Mouse (Mus musculus) thymus, postnatal 10 days (tissue): ENCODE results near the gene Gm10663.
A peak's percentile ranks its signal among the peaks of the same experiment; 100 is the strongest.

Experiments
- DNase-seq, 2 experiments: peaks; one replicate each; pipeline ENCODE4 v3.0.0; 2021; ENCODE audit warnings: low spot score in 2 of 2

The Gm10663 gene

DNA sequence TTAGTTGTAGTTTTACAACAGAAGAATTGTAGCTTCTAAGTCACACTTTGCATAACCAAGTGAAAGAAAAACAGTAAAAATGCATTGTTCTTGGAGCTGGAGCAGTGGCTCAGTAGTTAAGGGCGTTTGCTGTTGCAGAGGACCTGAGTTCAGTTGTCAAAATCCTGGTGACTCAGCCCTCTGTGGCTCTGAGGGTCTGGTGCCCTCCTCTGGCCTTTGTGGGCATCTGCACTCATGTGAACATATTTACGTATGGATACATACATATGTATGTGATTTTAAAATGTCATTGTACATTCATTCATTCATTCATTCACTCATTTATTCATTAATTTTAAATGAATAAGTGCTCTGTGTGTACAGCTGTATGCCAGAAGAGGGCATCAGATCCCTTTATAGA is 10.8 kb downstream of the Gm10663 start:
- no peak for DNase-seq

DNA sequence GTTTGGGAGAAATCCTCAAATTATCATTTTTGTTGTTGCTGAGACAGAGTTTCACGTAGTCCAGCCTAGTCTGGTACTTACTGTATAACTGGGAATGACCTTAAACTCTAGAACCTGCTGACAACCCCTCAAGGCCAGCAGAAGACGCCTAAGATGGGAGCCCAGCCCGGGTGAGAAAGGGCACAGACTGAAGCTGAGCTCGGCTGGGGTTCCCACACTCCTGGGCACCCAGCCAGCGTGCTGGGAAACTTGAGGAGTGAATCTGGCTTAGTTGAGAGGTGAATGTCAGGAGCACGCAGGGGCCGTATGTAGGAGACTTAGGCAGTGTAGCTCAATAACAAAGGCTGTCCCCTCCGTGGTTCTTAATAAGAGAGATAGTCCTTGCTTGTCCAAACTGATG is 12.9 kb downstream of the Gm10663 start:
- no peak for DNase-seq

DNA sequence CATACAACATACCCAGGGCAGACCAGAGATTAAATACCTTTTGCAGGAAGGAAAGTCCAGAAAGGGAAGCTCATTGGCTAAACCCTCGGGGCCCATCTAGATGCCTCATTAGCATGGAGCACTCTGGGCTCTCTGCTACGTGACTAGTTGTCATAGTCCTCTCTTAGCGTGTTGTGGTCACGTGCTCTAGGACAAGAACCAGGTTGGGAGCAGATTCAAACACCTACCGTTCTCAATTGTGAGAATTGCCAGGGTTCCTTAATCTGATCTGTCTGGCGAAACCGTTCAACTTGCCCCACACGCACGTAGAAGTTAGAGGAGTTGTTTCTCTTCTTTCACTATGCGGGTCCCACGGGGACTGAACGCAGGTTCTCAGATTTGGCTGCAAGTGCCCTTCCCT is 13.3 kb downstream of the Gm10663 start:
- no peak for DNase-seq

DNA sequence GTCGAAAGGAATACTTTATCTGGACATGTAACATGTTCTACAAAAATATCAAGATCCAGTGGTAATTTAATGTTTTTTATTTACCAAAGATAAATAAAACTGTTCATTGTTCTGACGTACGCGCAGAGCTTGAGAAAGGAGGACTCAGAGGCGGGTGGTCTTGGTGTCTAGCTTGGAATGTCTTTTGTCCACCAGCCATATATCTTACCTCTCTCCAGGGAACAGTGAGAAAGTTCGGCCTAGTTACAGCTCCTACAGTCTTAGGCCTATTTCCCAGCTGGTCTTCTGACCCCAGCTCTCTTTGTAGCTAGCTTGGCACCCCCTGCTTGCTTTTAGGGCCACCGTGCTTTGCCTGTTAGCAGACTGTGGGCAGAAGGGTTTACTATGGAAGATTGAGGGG is 14.9 kb downstream of the Gm10663 start:
- DNase-seq: no peak

DNA sequence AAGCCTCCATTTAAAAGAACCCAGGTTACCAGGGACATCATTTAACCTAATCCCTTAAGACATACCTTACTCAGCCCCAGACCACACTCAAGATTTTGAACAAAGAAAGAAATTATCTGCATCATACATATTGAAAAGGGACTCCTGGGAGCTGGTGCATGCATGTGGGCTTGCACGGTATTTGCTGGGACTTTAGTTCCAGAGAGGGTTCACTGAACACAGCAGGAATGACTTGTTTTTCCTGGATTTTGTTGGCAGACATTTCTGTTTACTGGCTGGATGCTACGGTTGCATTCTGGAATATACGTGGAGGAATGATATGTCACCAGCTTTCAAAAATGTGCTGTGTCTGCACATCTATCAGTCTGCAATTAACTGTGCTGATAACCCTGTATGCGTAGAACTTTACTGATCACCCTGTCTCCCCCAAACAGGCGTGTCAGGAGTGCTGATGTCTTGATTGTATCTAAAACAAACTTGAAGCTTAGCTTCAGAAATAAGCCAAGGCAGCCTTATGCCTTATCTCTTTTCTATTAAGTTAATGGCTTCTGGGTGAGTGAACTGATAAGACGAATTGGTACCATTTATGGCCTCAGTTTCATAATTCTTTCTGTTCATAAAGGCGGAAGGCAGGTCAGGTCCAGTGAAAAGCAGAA is 23.1 kb downstream of the Gm10663 start:
- DNase-seq: no peak

DNA sequence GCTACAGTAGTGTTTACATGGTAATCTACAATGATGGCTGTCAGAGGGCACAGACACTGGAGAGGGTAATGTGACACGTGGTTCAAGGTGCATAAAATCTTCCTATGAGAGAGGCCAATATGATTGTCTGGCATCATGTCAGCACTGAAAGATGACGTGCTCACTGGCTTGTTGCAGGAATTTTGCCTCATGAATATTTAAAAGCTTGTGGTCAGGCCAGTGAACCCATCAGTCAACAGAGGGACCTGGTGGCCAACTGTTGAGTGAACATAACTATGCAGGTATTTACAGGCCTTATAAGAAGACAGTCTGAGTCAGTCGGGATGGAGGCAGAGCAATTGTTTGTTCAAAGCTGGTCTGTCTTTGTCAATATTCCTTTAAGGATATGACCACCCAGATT is 24.9 kb downstream of the Gm10663 start:
- no peak for DNase-seq

DNA sequence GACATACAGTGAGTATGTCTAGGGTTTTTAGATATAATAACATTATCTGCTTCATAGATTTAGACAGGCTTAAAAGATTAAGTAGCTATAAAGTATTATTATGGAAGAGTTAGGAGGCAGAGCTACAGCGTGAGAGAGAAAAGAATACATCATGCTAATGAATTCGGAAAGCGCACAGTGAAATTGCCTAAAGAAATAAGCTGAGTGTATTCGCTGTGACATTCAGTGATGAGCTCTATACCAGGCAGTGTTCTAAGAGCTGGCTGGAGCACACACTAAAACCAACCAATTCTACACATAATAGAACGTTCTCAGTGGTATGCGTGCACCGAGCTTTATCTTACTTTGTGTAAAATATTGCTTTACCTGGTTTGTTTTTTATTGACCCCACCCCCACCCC is 28.8 kb downstream of the Gm10663 start:
- DNase-seq: no peak

DNA sequence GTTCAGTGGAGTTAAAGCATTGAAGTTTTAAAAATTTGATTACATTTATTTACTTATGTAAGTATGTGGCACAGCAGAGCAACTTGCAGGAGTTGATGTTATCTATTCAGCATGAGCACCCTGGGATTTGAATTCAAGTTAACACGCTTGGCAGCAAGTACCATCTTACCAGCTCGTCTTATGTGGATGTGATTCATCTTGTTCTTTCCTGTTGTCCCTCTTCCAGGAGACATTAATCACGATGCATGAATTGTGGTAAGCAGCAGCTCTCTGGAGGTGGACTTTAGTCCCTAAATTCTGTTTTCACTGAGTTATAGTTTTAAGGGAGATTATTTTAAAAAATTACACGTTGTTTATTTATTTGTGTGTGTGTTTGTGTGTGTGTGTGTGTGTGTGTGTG is 29.2 kb downstream of the Gm10663 start:
- DNase-seq: no peak

DNA sequence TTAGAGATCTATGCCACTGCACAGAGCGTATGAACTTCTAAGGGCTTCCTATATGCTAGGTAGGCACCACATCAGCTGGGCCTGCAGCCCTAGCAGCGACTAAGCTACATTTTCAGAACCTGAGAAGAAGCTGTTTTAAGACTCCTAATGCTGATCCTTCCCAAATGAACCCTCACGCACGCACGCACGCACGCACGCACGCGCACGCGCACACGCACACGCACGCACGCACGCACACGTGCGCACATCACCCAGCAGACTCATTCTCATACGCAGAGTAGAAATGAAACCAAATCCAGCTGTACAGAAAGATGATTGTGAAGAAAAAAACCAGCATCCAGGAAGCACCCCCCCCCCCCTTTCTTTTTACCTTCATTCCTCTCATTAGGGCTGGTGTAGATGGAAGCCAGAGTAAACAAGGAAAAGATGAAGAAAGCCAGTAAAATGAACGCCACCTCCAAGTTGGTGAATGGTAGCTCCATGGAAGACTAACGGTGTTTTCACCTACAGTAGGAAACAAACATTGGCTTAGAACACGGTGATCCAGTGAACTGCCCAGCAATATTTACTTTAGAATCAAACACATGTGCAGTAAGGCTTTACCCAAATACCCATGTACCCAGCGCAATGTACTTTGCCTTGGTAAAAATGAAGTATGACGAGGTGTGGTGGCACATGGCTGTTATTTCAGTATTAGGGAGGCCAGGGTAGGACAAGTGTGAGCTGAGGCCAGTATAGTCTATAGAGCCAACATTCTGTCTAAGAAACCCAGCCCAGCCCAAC is 33.3 kb downstream of the Gm10663 start:
- no peak for DNase-seq

DNA sequence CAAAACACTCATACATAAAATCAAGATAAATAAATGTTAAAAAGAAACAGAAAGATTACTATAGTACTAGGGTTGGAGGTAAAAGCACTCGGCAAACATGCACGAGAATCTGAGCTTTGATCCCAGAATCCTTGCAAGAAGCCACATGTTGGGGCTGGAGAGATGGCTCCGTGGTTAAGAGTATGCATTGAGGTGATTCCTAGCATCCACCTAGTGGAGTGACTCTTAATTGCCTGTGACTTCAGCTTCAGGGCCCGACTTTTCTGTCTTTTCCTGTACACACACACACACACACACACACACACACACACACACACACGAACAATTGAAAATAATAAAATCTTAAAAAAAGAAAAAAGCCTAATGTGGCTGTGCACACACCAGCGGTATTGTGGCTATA is 34.1 kb downstream of the Gm10663 start:
- DNase-seq: no peak

DNA sequence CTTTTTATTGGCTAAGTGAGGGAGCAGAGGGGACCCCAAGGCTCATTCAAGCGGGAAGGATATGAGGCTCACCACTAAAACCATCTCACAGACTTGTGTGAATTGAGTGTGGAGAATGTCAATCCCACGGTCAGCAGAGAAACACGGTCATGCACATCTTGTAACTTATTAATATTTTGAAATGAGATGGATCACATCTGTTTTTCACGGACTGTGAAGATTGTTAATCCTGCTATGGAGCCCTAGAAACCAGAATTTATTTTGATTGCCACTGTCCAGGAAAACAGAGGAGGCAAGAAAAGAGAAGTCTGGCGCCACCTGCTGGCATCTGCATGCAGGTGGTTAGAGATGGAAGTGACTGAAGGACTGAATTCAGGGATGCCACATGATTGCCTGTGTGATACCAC is 35.5 kb downstream of the Gm10663 start:
- peak in 1 of 2 experiments; percentile 27 for DNase-seq

DNA sequence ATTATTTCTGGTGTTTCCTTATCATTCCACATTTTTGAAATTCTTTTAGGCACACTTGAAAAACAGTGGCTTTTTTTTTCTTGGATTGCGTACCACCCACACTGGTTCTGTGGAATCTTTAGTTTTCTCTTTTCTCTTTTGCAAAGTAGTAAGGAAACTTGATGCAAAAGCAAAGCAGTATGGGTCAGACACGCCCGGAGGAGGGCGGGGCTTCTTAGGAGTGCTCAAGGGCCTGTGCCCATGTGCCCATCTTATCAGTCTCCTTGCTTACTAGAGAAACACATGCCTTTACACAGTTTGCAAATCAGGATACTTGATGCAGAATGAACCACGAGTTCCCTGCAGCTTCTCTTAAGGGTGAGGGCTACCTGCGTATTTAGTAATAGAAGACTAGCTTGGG is 37.3 kb downstream of the Gm10663 start:
- DNase-seq: no peak

DNA sequence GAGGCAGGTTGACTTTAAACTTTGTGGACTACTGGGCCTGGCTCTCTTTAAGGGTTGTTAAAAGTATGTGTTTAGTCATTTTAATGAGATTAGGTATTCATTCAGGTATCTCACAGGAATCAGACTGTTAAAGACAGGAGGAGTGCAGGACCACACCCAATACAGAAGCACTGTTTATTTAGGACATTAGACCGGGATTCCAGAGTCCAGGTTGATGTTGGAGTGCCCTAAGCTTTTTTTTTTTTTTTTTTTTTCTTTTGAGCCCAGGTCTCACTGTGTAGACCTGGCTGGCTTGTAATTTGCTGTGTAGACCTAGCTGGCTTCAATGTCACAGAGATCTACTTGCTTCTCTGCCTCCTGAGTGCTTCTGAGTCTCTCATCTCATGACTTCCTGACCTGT is 51.2 kb downstream of the Gm10663 start:
- DNase-seq: no peak

DNA sequence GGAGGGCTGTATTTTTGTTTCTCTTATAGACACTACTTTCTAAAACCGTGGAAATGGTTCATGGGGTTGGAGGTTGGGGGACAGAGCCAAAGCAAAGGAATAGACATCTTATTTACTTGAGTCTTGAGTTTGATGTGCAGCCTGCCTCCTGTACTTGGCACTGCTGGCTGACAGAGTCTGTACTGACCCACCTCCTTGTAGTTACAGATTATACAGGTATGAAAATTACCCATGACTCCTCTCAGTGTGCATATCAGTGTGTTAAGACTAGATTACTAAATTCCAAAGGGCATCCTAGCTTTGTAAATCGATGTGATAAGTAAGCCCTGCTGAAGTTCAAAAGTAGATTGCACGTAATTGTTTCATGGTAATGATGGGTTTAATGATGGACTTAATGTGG is 51.6 kb downstream of the Gm10663 start:
- no peak for DNase-seq
